Mouse (Mus musculus): ENCODE results near the gene B4galnt3. TPM values are rescaled to one million over a fixed set of nuclear protein-coding genes. Genes with fewer than 3 reads are reported as not detected.

Gene B4galnt3
- polyA plus RNA-seq, 1 experiment, result 0.66 TPM

DNA sequence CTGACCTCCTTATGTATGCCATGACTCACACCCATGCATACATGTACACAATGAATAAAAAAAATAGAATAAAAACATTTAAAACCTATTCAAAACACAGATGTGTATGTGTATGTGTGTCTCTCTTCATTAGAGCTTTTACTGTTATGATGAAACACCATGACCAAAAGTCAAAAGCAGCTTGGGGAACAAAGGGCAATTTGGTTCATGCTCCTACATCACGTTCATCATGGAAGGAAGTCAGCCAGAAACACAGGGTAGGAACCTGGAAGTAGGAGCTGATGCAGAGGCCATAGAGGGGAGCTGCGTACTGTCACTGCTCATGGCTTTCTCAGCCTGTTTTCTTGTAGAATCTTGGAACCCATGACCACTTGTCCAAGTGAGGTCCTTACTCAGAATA lies 41.6 kb downstream of the B4galnt3 start:
- 77% methylated on average over 2 of the region's 2 CpGs for WGBS
- Histone ChIP-seq H3K4me1 (replicated peaks; ENCODE audit: control insufficient read depth, insufficient read depth, low read length) (peaks cover 9% of the 10 kb centered on the region), H3K27me3 (ENCODE audit: control insufficient read depth, insufficient read depth, low read length) (no peaks in the 10 kb centered on the region), H3K36me3 (ENCODE audit: control insufficient read depth, insufficient read depth, low read length) (no peaks in the 10 kb centered on the region), H3K27ac (ENCODE audit: control insufficient read depth, insufficient read depth, low read length) (no peak overlapping the region), H3K4me3 (ENCODE audit: control insufficient read depth, insufficient read depth, low read length) (no peak overlapping the region)
- DNase-seq, result no peak
- TF ChIP-seq POLR2A (IDR thresholded peaks at IDR 0.05; ENCODE audit: control insufficient read depth, extremely low read depth, insufficient read depth, low read length, poor library complexity), result no peak
- TF ChIP-seq CTCF (IDR thresholded peaks at IDR 0.05; ENCODE audit: borderline replicate concordance, control insufficient read depth, extremely low read depth, insufficient read depth, low read length, poor library complexity), result no peak

DNA sequence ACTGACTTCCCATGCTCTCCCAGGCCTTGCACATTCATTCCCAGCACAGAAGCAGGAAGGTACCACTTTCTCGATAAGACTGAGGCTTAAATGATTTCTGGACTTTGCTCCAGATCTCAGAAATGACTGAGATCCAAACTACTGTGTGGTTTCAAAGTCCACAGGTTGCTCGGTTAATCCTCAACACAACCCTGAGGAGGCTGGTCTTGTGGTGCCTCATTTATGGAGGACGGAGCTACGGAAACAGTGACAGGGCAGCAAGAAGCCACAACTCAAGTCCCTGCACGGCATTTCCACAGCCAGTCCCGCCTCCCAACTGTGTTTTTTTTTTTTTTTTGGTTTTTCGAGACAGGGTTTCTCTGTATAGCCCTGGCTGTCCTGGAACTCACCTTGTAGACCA lies 43.3 kb downstream of the B4galnt3 start:
- no peak overlapping the region for H3K27ac ChIP-seq (ENCODE audit: control insufficient read depth, insufficient read depth, low read length)
- H3K4me3 ChIP-seq (ENCODE audit: control insufficient read depth, insufficient read depth, low read length), result no peak overlapping the region
- H3K4me1 ChIP-seq (replicated peaks; ENCODE audit: control insufficient read depth, insufficient read depth, low read length), result peaks cover 6% of the 10 kb centered on the region
- H3K27me3 ChIP-seq (ENCODE audit: control insufficient read depth, insufficient read depth, low read length), result no peaks in the 10 kb centered on the region
- no peak for DNase-seq
- no peak for TF ChIP-seq CTCF (IDR thresholded peaks at IDR 0.05; ENCODE audit: borderline replicate concordance, control insufficient read depth, extremely low read depth, insufficient read depth, low read length, poor library complexity)
- no peak for TF ChIP-seq POLR2A (IDR thresholded peaks at IDR 0.05; ENCODE audit: control insufficient read depth, extremely low read depth, insufficient read depth, low read length, poor library complexity)
- WGBS, result 80% methylated on average over 7 of the region's 7 CpGs
- no peaks in the 10 kb centered on the region for H3K36me3 ChIP-seq (ENCODE audit: control insufficient read depth, insufficient read depth, low read length)

DNA sequence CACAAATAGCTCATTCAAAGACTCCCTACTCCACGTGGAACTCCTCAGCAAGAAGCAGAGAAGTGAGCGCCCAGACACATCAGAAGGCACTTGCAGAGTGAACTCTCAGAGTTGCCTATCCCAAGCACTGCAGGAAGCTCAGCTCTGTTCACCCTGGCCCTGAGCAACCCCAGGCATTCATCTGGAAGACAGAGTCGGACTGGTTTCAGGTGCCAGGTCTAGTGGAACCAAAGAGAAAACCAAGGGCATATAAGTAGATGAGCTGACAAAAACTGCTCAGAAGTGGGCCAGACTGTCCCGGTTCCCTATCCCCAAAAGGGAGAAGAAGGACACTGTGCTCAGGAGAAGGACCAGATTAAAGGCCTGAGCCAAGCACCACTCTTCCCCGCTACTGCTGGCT lies 44.5 kb downstream of the B4galnt3 start:
- no peaks in the 10 kb centered on the region for H3K4me1 ChIP-seq (replicated peaks; ENCODE audit: control insufficient read depth, insufficient read depth, low read length)
- H3K4me3 ChIP-seq (ENCODE audit: control insufficient read depth, insufficient read depth, low read length), result no peak overlapping the region
- no peaks in the 10 kb centered on the region for H3K27me3 ChIP-seq (ENCODE audit: control insufficient read depth, insufficient read depth, low read length)
- no peaks in the 10 kb centered on the region for H3K36me3 ChIP-seq (ENCODE audit: control insufficient read depth, insufficient read depth, low read length)
- no peak for DNase-seq
- TF ChIP-seq POLR2A (IDR thresholded peaks at IDR 0.05; ENCODE audit: control insufficient read depth, extremely low read depth, insufficient read depth, low read length, poor library complexity) (no peak), CTCF (IDR thresholded peaks at IDR 0.05; ENCODE audit: borderline replicate concordance, control insufficient read depth, extremely low read depth, insufficient read depth, low read length, poor library complexity) (no peak)
- H3K27ac ChIP-seq (ENCODE audit: control insufficient read depth, insufficient read depth, low read length), result no peak overlapping the region
- 89% methylated on average over 5 of the region's 5 CpGs for WGBS

DNA sequence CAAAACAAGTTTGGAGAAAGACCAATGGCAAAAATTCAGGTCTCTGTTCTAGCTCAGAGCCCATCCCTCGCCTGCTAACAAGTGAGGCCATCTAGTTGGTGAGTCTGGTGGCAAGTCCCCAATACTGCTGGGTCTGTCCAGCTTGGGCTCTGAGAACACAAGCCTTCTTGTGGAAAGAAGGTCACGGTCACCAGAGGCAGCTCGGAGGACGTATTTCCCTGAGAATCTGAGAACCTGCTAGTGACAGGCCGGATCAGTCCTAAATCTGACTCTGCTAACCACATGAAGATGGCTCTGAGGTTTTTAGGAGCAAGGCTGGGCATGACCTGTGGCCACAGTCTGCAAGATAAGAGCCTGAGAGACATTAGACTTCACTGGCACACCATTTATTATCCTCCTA lies 47.7 kb downstream of the B4galnt3 start:
- no peaks in the 10 kb centered on the region for H3K4me1 ChIP-seq (replicated peaks; ENCODE audit: control insufficient read depth, insufficient read depth, low read length)
- no peak overlapping the region for H3K4me3 ChIP-seq (ENCODE audit: control insufficient read depth, insufficient read depth, low read length)
- no peaks in the 10 kb centered on the region for H3K36me3 ChIP-seq (ENCODE audit: control insufficient read depth, insufficient read depth, low read length)
- TF ChIP-seq CTCF (IDR thresholded peaks at IDR 0.05; ENCODE audit: borderline replicate concordance, control insufficient read depth, extremely low read depth, insufficient read depth, low read length, poor library complexity) (no peak), POLR2A (IDR thresholded peaks at IDR 0.05; ENCODE audit: control insufficient read depth, extremely low read depth, insufficient read depth, low read length, poor library complexity) (no peak)
- DNase-seq, result no peak
- no peak overlapping the region for H3K27ac ChIP-seq (ENCODE audit: control insufficient read depth, insufficient read depth, low read length)
- no peaks in the 10 kb centered on the region for H3K27me3 ChIP-seq (ENCODE audit: control insufficient read depth, insufficient read depth, low read length)
- 80% methylated on average over 5 of the region's 5 CpGs for WGBS

DNA sequence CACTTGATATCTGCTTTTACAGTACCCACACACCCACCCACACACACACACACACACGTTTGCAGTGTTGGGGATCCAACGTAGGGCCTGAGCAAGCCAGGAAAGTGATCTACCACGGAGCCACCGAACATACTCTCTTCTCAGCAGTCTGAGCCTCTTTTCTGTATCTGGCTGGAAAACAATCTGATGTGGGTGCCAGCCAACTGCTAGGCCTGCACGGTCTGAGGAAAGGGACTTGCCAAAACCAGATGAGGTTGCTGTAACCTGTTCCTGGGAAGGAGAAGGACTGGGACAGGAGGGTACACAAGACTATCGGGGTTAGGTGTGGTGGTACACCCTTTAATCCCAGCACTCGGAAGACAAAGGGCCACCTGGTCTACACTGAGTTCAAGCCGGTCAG lies 51.1 kb downstream of the B4galnt3 start:
- Histone ChIP-seq H3K36me3 (ENCODE audit: control insufficient read depth, insufficient read depth, low read length) (no peaks in the 10 kb centered on the region), H3K27me3 (ENCODE audit: control insufficient read depth, insufficient read depth, low read length) (no peaks in the 10 kb centered on the region), H3K27ac (ENCODE audit: control insufficient read depth, insufficient read depth, low read length) (no peak overlapping the region), H3K4me3 (ENCODE audit: control insufficient read depth, insufficient read depth, low read length) (no peak overlapping the region), H3K4me1 (replicated peaks; ENCODE audit: control insufficient read depth, insufficient read depth, low read length) (no peaks in the 10 kb centered on the region)
- 88% methylated on average over 8 of the region's 8 CpGs for WGBS
- no peak for DNase-seq
- TF ChIP-seq POLR2A (IDR thresholded peaks at IDR 0.05; ENCODE audit: control insufficient read depth, extremely low read depth, insufficient read depth, low read length, poor library complexity), result no peak
- TF ChIP-seq CTCF (IDR thresholded peaks at IDR 0.05; ENCODE audit: borderline replicate concordance, control insufficient read depth, extremely low read depth, insufficient read depth, low read length, poor library complexity), result no peak

DNA sequence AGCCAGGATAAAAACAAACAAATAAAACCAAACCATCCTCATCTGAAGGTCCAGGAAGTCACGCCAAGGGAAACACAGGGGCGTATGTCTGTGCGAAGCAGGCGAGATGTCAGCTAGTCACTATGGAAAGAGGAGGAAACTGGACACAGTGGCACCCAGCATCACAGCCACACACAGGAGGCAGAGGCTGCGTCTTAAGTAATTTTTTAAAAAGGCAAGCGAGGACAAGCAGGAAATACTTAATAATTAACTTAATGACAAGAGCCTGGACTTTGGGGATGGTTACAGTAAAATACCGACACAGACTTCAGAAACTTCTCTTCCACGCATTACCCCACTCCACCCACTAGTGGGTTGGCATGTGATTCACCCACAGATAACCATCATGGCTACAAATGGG lies 51.8 kb downstream of the B4galnt3 start:
- Histone ChIP-seq H3K27me3 (ENCODE audit: control insufficient read depth, insufficient read depth, low read length) (no peaks in the 10 kb centered on the region), H3K4me1 (replicated peaks; ENCODE audit: control insufficient read depth, insufficient read depth, low read length) (no peaks in the 10 kb centered on the region), H3K36me3 (ENCODE audit: control insufficient read depth, insufficient read depth, low read length) (no peaks in the 10 kb centered on the region), H3K4me3 (ENCODE audit: control insufficient read depth, insufficient read depth, low read length) (no peak overlapping the region), H3K27ac (ENCODE audit: control insufficient read depth, insufficient read depth, low read length) (no peak overlapping the region)
- 96% methylated on average over 8 of the region's 8 CpGs for WGBS
- DNase-seq, result no peak
- TF ChIP-seq CTCF (IDR thresholded peaks at IDR 0.05; ENCODE audit: borderline replicate concordance, control insufficient read depth, extremely low read depth, insufficient read depth, low read length, poor library complexity) (no peak), POLR2A (IDR thresholded peaks at IDR 0.05; ENCODE audit: control insufficient read depth, extremely low read depth, insufficient read depth, low read length, poor library complexity) (no peak)

DNA sequence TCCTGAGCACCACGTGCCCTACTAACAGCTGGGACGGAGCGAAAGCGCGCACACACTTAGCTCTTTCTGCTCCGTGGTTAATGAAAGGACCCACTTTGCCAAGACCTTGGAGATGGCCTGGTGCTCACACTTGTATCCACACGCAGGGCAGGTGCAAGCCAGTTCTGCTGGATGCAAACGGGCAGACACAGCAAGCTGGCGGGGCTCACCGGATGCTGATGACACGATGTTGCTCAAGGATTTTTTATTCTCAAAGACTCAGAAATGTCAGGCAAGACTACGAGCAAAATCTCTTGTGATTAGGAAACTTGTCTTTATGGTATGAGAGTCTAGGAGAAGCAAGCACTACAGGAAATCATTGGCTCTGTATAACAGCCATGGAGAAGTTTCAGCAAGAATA lies 52.9 kb downstream of the B4galnt3 start:
- no peak for TF ChIP-seq CTCF (IDR thresholded peaks at IDR 0.05; ENCODE audit: borderline replicate concordance, control insufficient read depth, extremely low read depth, insufficient read depth, low read length, poor library complexity)
- TF ChIP-seq POLR2A (IDR thresholded peaks at IDR 0.05; ENCODE audit: control insufficient read depth, extremely low read depth, insufficient read depth, low read length, poor library complexity), result no peak
- H3K4me3 ChIP-seq (ENCODE audit: control insufficient read depth, insufficient read depth, low read length), result no peak overlapping the region
- no peaks in the 10 kb centered on the region for H3K27me3 ChIP-seq (ENCODE audit: control insufficient read depth, insufficient read depth, low read length)
- WGBS, result 93% methylated on average over 12 of the region's 12 CpGs
- no peaks in the 10 kb centered on the region for H3K36me3 ChIP-seq (ENCODE audit: control insufficient read depth, insufficient read depth, low read length)
- no peak for DNase-seq
- H3K4me1 ChIP-seq (replicated peaks; ENCODE audit: control insufficient read depth, insufficient read depth, low read length), result no peaks in the 10 kb centered on the region
- no peak overlapping the region for H3K27ac ChIP-seq (ENCODE audit: control insufficient read depth, insufficient read depth, low read length)

All from thymus, adult 2 months (tissue).